Mouse (Mus musculus) ES-E14 (cell line): ENCODE data around the gene Bckdk.

ENCODE experiments used
- CHD2 ChIP-seq: IDR thresholded peaks from 2 replicates; pipeline ENCODE4 v1.6.1; 2014; ENCODE audit warnings: mild to moderate bottlenecking, low read depth, low read length, inconsistent platforms
- ZNF384 ChIP-seq: IDR thresholded peaks from 2 replicates; pipeline ENCODE4 v1.6.1; 2012; ENCODE audit warnings: low read depth, low read length, inconsistent platforms

DNA sequence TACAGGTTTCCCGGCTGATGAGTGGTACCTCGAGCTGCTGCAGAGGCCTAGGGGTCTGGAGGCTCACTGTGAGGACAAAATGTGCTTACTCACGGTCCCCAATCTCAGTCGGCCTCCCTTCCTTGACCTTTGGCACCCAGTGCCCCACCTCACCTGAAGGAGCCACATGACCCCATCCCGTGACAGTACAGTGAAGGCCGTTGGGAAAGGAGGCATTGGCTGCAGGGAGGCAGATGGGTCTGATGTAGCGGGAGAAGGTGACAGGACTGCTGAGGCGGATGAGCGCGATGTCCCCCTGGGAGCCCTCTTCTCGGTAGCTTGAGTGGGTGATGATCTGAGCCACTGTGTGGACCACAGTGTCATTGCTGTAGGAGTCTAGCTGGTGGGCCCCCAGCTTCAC is 23.0 kb downstream of the Bckdk start:
- no peak for TF ChIP-seq ZNF384
- no peak for TF ChIP-seq CHD2
